Mouse (Mus musculus): ENCODE data around the gene Nufip2. TPM values are rescaled to one million over a fixed set of nuclear protein-coding genes. Genes with fewer than 3 reads are reported as not detected.
"Not testable (repeated sequence)": the region's sequence is repeated elsewhere in the genome, so short reads cannot be mapped to it uniquely, and the experiment has no call there.

Gene Nufip2
- 5.9 and 6.4 TPM in 2 replicates for polyA plus RNA-seq (2014; fragmentation: Nextera tagmentation; extraction: Ambion mirVana)

DNA sequence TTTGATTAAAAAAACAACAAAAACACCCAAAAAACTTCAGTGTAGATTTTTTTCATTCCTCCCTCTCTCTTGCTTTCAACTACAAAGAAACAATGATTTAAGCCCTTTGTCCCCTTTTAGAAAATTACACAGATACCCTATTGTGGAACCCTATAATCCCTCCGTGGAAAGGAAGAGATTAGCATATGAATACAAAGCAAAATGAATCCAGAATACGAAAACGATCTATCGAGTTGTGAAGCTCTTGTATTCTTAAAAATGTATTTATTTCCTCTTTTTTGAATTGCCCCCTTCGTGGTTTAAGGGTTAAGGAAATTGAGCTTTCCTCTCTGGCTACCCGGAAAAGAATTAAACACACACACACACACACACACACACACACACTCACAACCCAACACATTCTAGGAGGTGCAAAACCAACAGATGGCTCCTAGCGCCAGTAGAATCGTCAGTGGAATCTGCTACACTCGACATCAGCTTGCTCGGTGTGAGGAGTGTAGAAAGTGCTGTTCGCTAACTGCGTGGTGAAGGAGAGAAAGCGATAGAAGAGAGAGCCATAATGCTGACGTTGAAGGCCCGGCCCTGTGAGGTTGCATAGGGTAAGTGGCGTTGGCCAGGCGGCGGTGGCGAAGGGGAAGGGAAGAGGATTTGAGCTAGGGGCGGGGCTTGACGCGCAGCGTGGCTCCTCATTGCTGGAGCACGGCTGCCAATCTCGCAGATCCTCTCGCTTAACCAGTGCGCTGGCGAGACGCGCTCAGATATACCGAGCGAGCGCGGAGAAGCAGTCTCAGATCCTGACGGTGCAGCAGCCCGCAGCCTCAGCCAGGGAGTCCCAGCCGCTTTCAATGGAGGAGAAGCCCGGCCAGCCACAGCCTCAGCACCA, at the start of gene Nufip2:
Gene Nufip2, plus strand, starts transcription at position 773 of the 883 bp plus-strand sequence.
- WGBS: under 1% methylated on average over 38 of the region's 38 CpGs
- Histone ChIP-seq H3K4me3 (replicated peaks; ENCODE audit: low read length) (peak within 1 kb of the TSS; percentile 98), H3K27ac (peak within 1 kb of the TSS; percentile 97), H3K9ac (peak within 1 kb of the TSS; percentile 94), H3K4me1 (replicated peaks; ENCODE audit: control insufficient read depth, insufficient read depth, low read length) (peaks cover 11% of the 10 kb centered on the region), H3K9me3 (ENCODE audit: control insufficient read depth, low read length) (no peaks in the 10 kb centered on the region), H3K27me3 (ENCODE audit: control insufficient read depth, insufficient read depth, low read length) (no peaks in the 10 kb centered on the region), H3K4me2 (replicated peaks) (peak within 1 kb of the TSS; percentile 58), H3K36me3 (replicated peaks; ENCODE audit: control insufficient read depth, insufficient read depth) (no peaks in the 10 kb centered on the region; the same call in 1 of the 2 replicates)
- ATAC-seq (ENCODE audit: low FRiP score): peak; percentile 98
- DNase-seq (ENCODE audit: low spot score): peak; percentile 98

DNA sequence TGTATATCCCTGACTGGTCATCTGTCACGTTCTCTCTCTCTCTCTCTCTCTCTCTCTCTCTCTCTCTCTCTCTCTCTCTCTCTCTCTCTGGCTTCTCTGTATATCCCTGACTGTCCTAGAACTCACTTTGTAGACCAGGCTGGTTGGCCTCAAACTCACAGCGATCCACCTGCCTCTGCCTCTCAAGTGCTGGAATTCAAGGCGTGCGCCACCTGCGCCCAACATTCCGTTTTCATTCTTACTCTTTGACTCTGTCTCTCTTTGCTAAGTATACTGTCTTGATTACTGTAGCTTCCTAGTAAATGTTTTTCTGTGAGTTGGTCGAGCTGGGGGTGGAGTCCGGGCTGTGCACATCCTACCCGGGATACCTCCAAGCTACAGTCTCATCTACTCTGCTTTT, 44.6 kb upstream of the Nufip2 start:
- no peaks in the 10 kb centered on the region for H3K4me1 ChIP-seq (replicated peaks; ENCODE audit: control insufficient read depth, insufficient read depth, low read length)
- no peaks in the 10 kb centered on the region for H3K36me3 ChIP-seq (replicated peaks; ENCODE audit: control insufficient read depth, insufficient read depth)
- no peak overlapping the region for H3K4me2 ChIP-seq (replicated peaks)
- no peak overlapping the region for H3K9ac ChIP-seq
- H3K27me3 ChIP-seq (ENCODE audit: control insufficient read depth, insufficient read depth, low read length): no peaks in the 10 kb centered on the region
- DNase-seq (ENCODE audit: low spot score): no peak
- WGBS: 87% methylated on average over 9 of the region's 9 CpGs
- H3K9me3 ChIP-seq (ENCODE audit: control insufficient read depth, low read length): no peaks in the 10 kb centered on the region
- H3K27ac ChIP-seq: no peak overlapping the region
- no peak for ATAC-seq (ENCODE audit: low FRiP score)
- H3K4me3 ChIP-seq (replicated peaks; ENCODE audit: low read length): no peak overlapping the region

DNA sequence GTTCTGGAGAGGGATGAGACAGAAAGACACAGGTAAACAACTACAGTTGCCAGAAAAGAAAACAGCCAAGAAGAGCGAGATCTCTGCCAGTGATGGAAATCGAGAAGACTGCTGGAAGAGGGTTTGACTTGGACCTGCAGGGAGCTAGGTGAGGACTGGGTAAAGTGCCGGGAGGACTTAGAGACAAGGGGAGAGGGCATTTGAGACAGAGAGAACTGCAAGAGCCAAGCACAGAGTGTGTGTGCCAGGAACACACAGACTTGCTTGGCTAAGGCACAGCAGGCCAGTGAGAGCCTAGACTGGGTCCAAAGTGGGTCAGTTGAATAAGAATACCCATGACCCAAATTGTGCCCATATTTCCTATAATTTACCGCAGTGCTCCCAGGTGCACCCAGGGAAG, 40.5 kb upstream of the Nufip2 start:
- no peak for ATAC-seq (ENCODE audit: low FRiP score)
- H3K9me3 ChIP-seq (ENCODE audit: control insufficient read depth, low read length): no peaks in the 10 kb centered on the region
- H3K36me3 ChIP-seq (replicated peaks; ENCODE audit: control insufficient read depth, insufficient read depth): no peaks in the 10 kb centered on the region
- no peaks in the 10 kb centered on the region for H3K4me1 ChIP-seq (replicated peaks; ENCODE audit: control insufficient read depth, insufficient read depth, low read length)
- no peak for DNase-seq (ENCODE audit: low spot score)
- H3K4me3 ChIP-seq (replicated peaks; ENCODE audit: low read length): no peak overlapping the region
- 93% methylated on average over 4 of the region's 4 CpGs for WGBS
- H3K27ac ChIP-seq: no peak overlapping the region
- no peaks in the 10 kb centered on the region for H3K27me3 ChIP-seq (ENCODE audit: control insufficient read depth, insufficient read depth, low read length)
- no peak overlapping the region for H3K4me2 ChIP-seq (replicated peaks)
- H3K9ac ChIP-seq: no peak overlapping the region

DNA sequence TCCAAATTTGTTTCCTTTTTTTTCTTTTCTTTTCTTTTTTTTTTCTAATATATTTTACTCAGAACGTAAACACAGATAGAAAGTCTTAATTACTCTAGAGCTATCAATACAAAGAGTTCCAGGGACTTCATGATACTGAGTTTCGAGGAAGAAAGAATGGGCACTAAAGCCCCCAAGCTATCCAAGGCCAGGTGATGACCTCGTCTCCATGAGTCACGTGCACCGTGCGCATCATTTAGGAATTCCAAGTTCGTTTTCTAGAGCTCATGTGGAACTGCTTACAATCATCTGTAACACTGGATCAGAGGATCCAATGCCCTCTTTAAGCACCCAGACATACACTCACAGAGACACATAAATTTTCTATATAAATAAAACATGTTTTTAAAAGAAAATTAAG, 37.1 kb upstream of the Nufip2 start:
- no peaks in the 10 kb centered on the region for H3K27me3 ChIP-seq (ENCODE audit: control insufficient read depth, insufficient read depth, low read length)
- 82% methylated on average over 7 of the region's 7 CpGs for WGBS

DNA sequence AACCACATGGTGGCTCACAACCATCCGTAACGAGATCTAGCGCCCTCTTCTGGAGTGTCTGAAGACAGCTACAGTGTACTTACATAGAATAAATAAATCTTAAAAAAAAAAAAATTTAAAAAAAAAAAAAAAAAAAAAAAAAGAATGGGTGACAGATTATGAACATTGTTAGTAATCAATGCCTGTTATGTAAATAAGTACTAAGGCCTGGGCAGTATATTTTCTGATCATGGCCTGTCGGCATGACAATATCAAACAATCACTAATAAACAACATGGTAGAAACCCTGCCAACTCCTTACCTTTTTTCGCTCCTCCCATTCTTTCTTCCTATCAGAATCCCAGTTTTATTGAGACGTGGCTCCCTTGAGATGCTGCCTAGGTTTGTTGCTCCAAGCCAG, 33.5 kb upstream of the Nufip2 start:
- no peaks in the 10 kb centered on the region for H3K36me3 ChIP-seq (replicated peaks; ENCODE audit: control insufficient read depth, insufficient read depth)
- H3K27ac ChIP-seq: no peak overlapping the region
- 58% methylated on average over 6 of the region's 6 CpGs for WGBS
- no peaks in the 10 kb centered on the region for H3K27me3 ChIP-seq (ENCODE audit: control insufficient read depth, insufficient read depth, low read length)
- H3K4me2 ChIP-seq (replicated peaks): no peak overlapping the region
- ATAC-seq (ENCODE audit: low FRiP score): no peak
- H3K9ac ChIP-seq: no peak overlapping the region
- DNase-seq (ENCODE audit: low spot score): no peak
- no peak overlapping the region for H3K4me3 ChIP-seq (replicated peaks; ENCODE audit: low read length)
- no peaks in the 10 kb centered on the region for H3K9me3 ChIP-seq (ENCODE audit: control insufficient read depth, low read length)
- H3K4me1 ChIP-seq (replicated peaks; ENCODE audit: control insufficient read depth, insufficient read depth, low read length): no peaks in the 10 kb centered on the region

More for the DNA sequence above, 37.1 kb upstream of the Nufip2 start:
- no peaks in the 10 kb centered on the region for H3K4me1 ChIP-seq (replicated peaks; ENCODE audit: control insufficient read depth, insufficient read depth, low read length)
- H3K27ac ChIP-seq: no peak overlapping the region
- no peak overlapping the region for H3K9ac ChIP-seq
- no peak overlapping the region for H3K4me3 ChIP-seq (replicated peaks; ENCODE audit: low read length)
- no peaks in the 10 kb centered on the region for H3K36me3 ChIP-seq (replicated peaks; ENCODE audit: control insufficient read depth, insufficient read depth)
- ATAC-seq (ENCODE audit: low FRiP score) (no peak), DNase-seq (ENCODE audit: low spot score) (no peak)
- no peaks in the 10 kb centered on the region for H3K9me3 ChIP-seq (ENCODE audit: control insufficient read depth, low read length)
- H3K4me2 ChIP-seq (replicated peaks): no peak overlapping the region

DNA sequence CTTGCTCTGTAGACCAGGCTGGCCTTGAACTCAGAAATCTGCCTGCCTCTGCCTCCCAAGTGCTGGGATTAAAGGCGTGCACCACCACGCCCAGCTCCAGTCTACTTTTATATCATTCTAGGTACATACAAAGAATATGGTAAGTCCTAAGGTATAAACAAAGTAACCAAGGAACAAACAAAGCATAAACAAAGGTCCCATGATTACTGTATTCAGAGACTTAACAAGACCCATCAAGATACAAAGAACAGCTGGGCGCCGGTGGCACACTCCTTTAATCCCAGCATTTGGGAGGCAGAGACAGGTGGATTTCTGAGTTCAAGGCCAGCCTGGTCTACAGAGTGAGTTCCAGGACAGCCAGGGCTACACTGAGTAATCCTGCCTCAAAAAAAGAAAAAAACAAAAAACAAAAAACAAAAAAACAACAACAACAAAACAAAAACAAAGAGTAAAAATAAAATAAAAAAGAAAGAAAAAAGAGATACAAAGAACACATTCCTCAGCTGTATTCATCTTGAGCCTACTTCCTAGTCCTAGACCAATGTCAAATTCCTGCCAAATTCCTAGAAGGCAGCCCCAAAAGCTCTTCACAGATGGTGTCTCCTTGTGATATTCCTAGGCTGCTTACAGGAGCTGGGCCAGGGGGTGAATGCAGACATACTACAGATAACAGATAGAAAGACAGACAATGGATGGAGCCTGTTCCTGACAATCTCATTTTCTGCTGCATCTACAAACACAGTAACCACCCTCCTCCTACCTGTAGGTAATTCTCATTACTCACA, 32.4 kb upstream of the Nufip2 start:
- H3K27me3 ChIP-seq (ENCODE audit: control insufficient read depth, insufficient read depth, low read length); H3K4me1 ChIP-seq (replicated peaks; ENCODE audit: control insufficient read depth, insufficient read depth, low read length); DNase-seq (ENCODE audit: low spot score); H3K4me2 ChIP-seq (replicated peaks); H3K9ac ChIP-seq; H3K27ac ChIP-seq; H3K4me3 ChIP-seq (replicated peaks; ENCODE audit: low read length); H3K36me3 ChIP-seq (replicated peaks; ENCODE audit: control insufficient read depth, insufficient read depth); H3K9me3 ChIP-seq (ENCODE audit: control insufficient read depth, low read length); ATAC-seq (ENCODE audit: low FRiP score): not testable (repeated sequence)
- 97% methylated on average over 4 of the region's 4 CpGs for WGBS

DNA sequence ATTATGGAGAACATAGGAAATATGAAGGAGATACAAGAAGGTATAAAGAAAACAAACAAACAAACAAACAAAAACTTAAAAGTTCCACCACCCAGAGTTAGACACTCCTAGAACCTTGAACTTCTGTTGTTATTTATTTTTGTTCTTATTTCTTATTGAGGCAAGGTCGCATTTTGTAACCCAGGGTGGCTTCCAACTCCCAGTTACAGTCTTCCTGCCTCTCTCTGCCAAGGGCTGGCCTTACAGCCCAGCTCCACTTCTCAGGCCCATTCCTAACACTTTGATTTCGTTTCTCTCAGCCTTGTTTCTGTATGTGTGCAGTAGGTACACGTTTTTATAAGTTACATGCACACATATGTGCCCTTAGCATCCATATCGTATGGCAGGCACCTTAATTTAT, 26.0 kb upstream of the Nufip2 start:
- no peaks in the 10 kb centered on the region for H3K4me1 ChIP-seq (replicated peaks; ENCODE audit: control insufficient read depth, insufficient read depth, low read length)
- ATAC-seq (ENCODE audit: low FRiP score) (no peak), DNase-seq (ENCODE audit: low spot score) (no peak)
- 70% methylated on average over 4 of the region's 4 CpGs for WGBS
- no peaks in the 10 kb centered on the region for H3K36me3 ChIP-seq (replicated peaks; ENCODE audit: control insufficient read depth, insufficient read depth)
- H3K9me3 ChIP-seq (ENCODE audit: control insufficient read depth, low read length): no peaks in the 10 kb centered on the region
- H3K9ac ChIP-seq: no peak overlapping the region
- no peak overlapping the region for H3K4me3 ChIP-seq (replicated peaks; ENCODE audit: low read length)
- no peaks in the 10 kb centered on the region for H3K27me3 ChIP-seq (ENCODE audit: control insufficient read depth, insufficient read depth, low read length)
- no peak overlapping the region for H3K27ac ChIP-seq
- no peak overlapping the region for H3K4me2 ChIP-seq (replicated peaks)

DNA sequence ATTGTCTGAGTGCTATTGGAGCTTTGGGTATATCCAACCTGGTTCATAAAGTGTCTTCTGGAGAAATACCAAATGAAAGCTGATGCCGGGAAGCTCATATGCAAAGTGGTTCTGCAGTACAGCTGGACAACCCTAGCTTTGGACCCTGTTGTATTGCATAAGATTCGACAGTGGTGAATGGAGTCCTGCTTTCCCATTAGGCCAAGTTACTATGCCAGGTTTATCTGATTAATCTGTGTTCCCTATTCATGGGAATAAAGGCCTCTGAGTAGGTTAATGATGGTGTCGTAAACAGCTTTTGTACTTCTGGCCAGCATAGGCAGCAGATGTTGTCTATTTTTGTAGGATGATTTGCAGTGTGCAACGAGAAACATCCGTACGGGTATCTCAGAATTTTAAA, 22.3 kb upstream of the Nufip2 start:
- Histone ChIP-seq H3K36me3 (replicated peaks; ENCODE audit: control insufficient read depth, insufficient read depth) (no peaks in the 10 kb centered on the region), H3K9me3 (ENCODE audit: control insufficient read depth, low read length) (no peaks in the 10 kb centered on the region), H3K9ac (no peak overlapping the region), H3K27ac (no peak overlapping the region), H3K4me3 (replicated peaks; ENCODE audit: low read length) (no peak overlapping the region), H3K4me2 (replicated peaks) (no peak overlapping the region), H3K4me1 (replicated peaks; ENCODE audit: control insufficient read depth, insufficient read depth, low read length) (no peaks in the 10 kb centered on the region), H3K27me3 (ENCODE audit: control insufficient read depth, insufficient read depth, low read length) (no peaks in the 10 kb centered on the region)
- no peak for DNase-seq (ENCODE audit: low spot score)
- no peak for ATAC-seq (ENCODE audit: low FRiP score)
- 60% methylated on average over 6 of the region's 6 CpGs for WGBS

DNA sequence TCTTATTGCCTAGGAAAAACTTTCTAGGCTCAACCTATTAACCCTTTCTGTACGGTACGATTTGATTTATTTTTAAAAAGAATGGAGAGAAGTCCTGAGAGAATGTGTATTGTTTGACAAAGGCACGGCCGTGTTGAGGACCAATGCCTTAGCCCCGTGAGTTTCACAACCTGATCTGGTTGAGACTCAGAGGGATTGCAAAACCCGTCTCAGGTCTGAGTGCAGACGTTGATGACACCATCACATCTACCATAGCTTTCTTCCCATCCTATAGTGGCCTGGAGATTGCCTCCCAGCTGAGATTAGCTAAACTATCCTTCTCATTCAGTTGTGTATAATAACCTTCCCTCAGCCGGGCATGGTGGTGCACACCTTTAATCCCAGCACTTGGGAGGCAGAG, 21.9 kb upstream of the Nufip2 start:
- WGBS: 86% methylated on average over 8 of the region's 8 CpGs
- no peak for ATAC-seq (ENCODE audit: low FRiP score)
- no peaks in the 10 kb centered on the region for H3K9me3 ChIP-seq (ENCODE audit: control insufficient read depth, low read length)
- H3K4me3 ChIP-seq (replicated peaks; ENCODE audit: low read length): no peak overlapping the region
- H3K27me3 ChIP-seq (ENCODE audit: control insufficient read depth, insufficient read depth, low read length): no peaks in the 10 kb centered on the region
- H3K4me1 ChIP-seq (replicated peaks; ENCODE audit: control insufficient read depth, insufficient read depth, low read length): no peaks in the 10 kb centered on the region
- no peak for DNase-seq (ENCODE audit: low spot score)
- H3K36me3 ChIP-seq (replicated peaks; ENCODE audit: control insufficient read depth, insufficient read depth): no peaks in the 10 kb centered on the region
- H3K9ac ChIP-seq: no peak overlapping the region
- no peak overlapping the region for H3K4me2 ChIP-seq (replicated peaks)
- H3K27ac ChIP-seq: no peak overlapping the region

Measured in hindbrain, embryonic 14.5 days (tissue).